Mouse (Mus musculus) embryonic fibroblast, embryonic 13.5 days (primary cell): ENCODE results near the gene Gm13695.

Source experiments
- CTCF ChIP-seq: IDR thresholded peaks from 2 replicates; pipeline ENCODE4 v1.5.1; 2011; ENCODE audit warnings: mild to moderate bottlenecking, control low read depth, low read length, moderate library complexity, borderline replicate concordance; ENCODE audit not compliant: insufficient read depth
- POLR2A ChIP-seq: IDR thresholded peaks from 2 replicates; pipeline ENCODE4 v1.6.1; 2011; ENCODE audit warnings: low read depth, mild to moderate bottlenecking, control low read depth, low read length, moderate library complexity

GRCm38 (mm10) chr2:84018330-84018729 lies 51.2 kb downstream of the Gm13695 start:
- TF ChIP-seq POLR2A: no peak
- no peak for TF ChIP-seq CTCF
